Mouse (Mus musculus): ENCODE results near the gene Ppan.

Gene Ppan

DNA sequence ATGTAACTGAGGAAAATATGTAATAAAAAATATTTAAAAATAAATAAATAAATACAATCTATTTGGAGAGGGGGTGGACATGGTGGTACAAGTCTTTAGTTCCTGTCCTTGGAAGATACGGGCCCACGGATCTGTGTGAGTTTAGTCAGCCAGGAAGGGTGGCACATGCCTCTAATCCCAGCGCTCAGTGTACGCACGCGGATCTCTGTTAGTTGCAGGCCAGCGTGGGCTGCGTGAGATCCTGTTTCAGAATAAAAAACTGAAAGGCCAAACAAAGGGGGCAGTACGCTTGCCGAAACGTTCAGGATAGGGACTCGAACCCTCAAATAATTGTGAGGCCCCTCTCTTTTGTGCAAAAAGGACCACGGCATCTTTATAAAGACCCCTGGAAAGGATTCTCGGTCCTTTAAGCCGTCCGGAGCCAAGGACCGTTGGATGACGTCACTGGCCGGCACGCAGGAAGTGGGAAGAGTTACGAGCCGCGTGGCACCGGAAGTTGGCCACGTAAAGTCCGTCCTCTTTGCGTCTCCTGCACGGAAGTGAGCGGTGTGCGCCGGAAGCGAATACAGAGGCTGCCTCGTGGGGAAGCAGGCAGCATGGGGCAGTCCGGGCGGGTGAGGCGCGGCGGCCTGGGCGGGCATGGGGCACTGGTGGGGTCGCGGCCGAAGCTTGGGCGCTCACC is at the start of gene Ppan:
Ppan (plus strand) TSS at position 472 of the 682 bp plus-strand sequence.
- peak; percentile 93 for DNase-seq

DNA sequence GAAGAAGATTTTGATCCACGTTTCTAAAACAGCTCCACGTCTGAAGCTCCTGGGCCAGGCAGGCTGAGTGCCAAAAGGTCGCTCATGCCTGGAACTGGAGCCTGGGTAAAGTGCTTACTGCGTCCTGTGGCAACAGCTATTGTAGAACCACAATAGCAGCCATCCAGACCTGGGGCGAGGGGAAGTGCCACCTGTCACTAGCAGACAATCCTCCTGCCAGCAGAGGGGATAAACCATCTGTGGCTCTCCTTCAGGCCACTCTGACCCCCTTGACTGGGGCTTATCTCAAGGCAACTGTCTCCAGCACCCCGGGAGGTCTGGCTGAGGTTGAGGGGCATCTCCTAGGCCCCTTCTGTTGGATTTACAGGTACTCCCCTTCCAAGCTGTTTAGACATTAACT is 49.0 kb upstream of the Ppan start:
- DNase-seq: no peak

- DNase-seq: no peak
These were observed 45.8 kb upstream of the Ppan start for GRCm38 (mm10) chr9:20842211-20842610.

DNA sequence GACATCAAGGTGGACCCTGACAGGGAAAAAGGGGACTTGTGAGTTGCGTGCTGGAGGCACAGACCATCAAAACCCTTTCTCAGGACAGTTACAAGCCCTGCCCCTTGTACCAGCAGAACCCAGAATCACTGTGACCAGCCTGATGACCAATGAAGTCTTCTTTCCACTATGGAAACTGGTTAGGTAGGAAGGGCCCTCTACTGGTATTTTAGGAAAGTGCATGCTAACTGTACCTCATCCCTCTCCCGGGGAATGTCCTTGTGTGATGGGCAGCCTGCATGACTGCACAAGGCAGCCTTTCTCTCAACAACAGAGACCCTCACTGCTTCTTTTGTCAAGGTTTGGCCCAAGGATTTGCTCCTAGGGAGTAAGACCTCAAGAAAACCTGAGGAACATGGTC is 45.3 kb upstream of the Ppan start:
- no peak for DNase-seq

DNA sequence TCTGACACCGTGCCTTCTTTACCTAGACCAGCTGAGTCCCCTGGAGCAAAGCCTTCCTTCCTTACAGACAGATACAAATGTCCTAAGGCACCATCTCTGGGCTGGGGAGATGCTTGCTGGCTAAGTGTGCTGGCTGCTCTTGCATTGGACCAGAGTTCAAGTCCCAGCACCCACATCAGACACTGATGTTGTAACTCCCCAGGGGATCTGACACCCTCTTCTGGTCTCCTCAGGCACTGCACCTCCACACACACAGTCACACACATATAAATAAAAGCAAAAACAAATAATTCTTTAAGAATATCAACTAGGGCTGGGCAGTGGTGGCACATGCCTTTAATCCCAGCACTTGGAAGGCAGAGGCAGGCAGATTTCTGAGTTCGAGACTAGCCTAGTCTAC is 37.8 kb upstream of the Ppan start:
- DNase-seq: no peak

DNA sequence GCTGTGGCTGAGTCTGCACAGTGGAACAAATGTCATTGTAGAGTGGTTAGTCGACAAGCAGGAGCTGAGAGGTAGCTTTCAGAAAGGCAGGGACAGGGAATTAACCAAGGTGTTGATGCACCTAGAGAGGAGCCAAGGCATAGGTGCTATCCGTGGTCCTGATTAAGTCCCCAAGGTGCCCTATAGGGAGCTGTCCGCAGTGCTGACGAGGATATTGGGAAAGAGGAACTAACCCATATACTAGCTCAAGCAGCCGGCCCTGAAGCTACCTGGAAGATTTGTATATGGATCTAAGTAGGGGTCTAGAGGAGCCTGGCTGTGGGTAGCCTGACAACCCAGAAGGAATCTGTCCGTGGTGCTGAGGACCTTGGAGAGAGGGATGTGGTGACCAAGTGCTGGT is 30.8 kb upstream of the Ppan start:
- peak; percentile 54 for DNase-seq

DNA sequence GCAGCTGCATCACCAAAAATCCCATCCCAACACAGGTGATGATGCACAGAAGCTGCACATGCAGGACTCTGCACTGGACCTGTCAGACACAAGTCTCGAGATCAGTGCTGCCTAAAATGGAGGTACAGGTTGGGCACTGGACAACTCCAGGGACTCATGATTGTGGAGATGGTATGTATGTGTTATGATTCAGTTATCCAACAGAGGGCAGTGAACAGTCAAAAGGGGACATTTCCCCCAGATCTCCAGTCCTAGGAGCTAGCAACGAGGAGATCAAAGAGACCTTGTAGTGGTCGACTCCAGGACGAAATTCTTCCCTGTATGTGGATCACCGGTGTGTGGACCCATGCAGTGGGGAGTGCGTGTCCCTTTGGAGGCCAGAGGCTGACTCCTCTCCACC is 28.0 kb upstream of the Ppan start:
- DNase-seq: no peak

DNA sequence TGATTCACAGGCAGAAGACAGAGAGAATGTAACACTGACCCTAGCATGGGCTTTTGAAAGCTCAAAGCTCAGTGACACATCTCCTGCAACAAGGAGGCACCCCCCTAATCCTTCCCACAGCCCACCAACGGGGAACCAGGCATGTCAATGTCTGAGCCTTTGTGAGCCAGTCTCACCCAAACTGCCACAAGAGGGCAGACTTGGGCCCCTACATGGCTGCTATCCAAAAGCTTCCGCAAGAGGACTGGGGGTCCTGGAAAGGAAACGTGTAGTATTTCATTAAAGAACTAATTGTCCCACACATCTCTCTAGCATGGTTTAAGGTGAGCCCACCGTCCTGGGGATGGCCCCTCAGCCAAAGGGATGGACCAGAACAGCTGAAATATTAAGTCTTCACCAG is 26.2 kb upstream of the Ppan start:
- peak; percentile 58 for DNase-seq

DNA sequence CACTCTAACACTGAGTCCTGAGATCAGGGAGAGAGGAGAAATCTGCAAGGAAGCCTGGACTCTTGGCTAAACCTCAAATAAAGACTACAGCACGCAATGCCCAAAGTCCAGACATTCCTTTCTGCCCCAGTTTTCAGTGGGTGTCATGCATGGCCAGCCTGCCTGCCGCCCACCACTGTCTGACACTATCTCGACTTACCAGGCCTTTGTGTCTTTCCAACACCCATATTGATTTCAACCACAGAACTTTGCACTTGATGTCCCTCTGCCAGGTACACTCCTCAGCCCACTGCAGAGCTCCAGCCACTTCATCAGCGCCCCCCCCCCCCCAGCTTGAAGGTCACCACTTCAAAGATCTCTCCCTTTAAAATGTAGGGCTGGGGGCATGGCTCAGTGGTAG is 25.8 kb upstream of the Ppan start:
- DNase-seq: no peak

- no peak for DNase-seq
These were observed 21.1 kb upstream of the Ppan start for GRCm38 (mm10) chr9:20866879-20867278.

- peak; percentile 62 for DNase-seq
These were observed 19.4 kb upstream of the Ppan start, which contains the start of gene A230050P20Rik for GRCm38 (mm10) chr9:20868448-20869001. TSS of gene A230050P20Rik (plus strand) at chr9:20868642.

GRCm38 (mm10) chr9:20869246-20869645 is 18.7 kb upstream of the Ppan start:
- no peak for DNase-seq

DNA sequence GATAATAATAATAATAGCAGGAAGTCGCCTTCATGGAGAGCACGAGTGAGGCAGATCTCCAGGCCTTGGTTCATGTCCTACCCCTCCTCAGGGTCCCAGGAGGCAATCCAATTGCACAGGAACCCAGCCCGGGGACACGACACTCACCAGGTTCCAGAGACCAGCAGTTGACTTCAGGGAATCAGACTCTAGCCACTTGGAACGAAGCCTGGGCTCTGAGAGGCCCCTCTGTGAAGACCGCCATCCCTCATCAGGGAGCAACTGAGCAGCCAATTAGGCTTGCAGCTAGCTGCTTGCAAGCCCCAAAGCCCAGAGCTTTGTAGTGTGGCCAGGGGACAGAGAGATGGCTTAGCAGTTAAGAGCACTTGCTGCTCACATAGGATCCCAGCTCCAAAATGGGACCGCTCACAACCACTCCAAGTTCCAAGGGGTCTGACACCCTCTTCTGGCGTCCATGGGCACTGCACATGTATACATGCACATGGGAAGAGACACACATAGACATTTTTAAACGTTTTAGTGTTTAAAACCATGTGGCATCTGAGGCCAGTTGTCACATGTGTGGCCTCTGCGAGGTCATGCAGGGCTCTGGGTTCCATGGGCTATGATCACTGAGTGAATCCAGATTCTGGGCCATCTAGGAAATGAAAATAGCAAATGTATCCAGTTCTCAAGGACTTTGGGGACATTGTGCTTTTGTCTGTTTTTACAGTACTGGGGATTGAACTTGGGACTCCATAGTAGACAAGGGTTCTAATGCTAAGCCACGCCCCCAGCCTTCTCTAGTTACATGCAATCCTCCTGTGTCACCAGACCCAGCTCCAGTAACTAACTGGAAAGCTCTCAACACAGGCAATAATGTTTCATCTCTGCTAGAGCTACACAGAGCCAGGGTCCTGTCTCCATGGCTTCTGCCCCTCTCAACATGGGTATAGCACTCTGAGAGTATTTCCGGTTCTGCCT is 17.5 kb upstream of the Ppan start:
- DNase-seq: no peak

GRCm38 (mm10) chr9:20872991-20873390 is 15.0 kb upstream of the Ppan start:
- DNase-seq: no peak

DNA sequence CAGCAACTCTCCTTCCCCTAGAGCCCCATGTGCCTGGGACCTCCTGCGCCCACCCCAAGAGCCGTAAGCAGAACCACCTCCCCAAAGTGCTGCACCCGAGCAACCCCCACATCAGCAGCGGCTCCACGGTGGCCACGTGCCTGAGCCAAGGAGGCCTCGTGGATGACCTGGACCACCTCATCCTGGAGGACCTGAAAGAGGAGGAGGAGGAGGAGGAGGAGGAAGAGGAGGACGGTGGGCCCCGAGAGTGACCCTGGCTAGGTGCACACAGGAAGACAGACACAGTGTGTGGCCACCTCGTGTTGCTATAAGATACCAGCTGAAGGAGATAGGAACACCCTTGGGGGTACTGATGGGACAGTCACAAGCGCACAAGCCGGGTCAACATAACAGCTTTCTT is 14.5 kb upstream of the Ppan start:
- no peak for DNase-seq

DNA sequence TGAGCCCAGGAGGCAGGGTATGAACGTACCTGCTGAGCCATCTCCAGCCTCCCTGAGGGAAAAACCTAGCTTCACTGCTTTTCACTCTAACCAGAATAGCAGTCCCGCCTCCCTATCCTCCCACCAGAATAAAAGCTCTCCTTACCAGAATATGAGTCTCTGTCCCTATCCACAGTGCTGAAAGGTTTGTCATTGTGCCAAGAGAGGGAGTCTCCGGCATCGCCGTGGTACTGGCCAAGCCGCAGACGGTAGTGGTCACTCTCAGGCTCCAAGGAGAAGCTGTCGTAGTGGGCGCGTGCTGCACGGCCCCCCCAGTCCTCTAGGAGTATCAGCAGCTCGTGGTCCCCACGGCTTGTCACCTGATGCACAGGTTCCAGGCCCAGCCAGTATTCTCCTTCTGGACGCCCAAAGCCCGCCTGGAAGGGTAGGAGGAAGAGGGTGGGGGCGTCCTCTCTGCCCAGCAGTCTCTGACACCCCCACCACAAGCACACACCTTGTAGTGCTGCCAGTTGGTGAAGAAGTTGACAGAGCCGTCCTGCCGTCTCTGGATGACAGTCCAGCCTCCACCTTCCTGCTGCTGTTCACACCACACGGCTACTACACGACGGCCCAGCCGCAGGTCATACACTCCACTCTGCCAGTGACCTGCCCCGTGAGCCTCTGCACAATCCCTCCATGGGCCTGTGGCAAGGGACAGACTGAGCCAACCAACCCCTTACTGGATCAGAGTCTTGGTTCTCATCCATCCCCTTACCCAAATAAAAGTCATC is 12.8 kb upstream of the Ppan start:
- DNase-seq: no peak

- DNase-seq: no peak
These were observed 11.5 kb upstream of the Ppan start for GRCm38 (mm10) chr9:20876318-20877117.

- no peak for DNase-seq
These were observed 10.6 kb upstream of the Ppan start for GRCm38 (mm10) chr9:20877118-20878040.

DNA sequence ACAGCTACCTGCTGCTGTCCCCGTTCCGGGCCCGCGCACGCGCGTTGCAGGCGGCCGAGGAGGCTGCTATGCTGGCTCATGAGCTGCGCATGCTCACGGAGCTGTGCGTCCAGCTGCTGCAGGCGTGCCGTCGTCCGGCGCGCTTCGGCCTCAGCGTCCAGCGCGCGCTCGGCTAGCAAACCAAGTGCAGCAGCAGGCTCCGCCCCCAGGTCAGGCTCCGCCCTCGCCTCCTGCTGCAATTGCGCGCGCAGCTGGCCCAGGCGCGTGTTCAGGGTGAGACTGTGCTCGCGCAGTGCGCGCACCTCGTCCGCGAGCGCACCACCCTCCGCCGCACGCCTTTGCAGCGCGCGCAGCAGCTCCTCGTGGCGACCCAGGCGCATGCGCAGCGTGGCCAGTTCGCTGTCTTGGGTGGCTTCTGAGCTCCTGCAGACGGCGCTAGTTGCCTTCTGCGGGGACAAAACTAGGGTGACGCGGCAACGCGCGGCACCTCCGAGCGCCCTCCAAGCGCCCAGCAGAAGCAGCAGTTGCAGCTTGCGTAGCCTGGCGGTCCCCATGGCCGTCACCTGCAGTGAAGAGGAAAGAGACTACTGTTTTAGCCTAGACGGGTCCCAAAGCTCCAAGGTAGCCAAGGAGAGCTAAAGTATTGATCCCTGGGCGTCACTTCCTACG is 9.8 kb upstream of the Ppan start:
- peak; percentile 99 for DNase-seq

- DNase-seq: peak; percentile 64
These were observed 9.3 kb upstream of the Ppan start for GRCm38 (mm10) chr9:20878710-20879065.
